Mouse (Mus musculus) gastrocnemius, adult 2 months (tissue): ENCODE results near the gene Wdr72. TPM values are rescaled to one million over a fixed set of nuclear protein-coding genes. Genes with fewer than 3 reads are reported as not detected.

Experiments used
- DNase-seq: peaks from one replicate; pipeline ENCODE4 v3.0.0; 2022
- H3K27ac ChIP-seq: fragments of 200-600 bp; 2 replicates; pipeline ENCODE4 v1.8.1; 2022; ENCODE audit warnings: mild to moderate bottlenecking
- H3K4me3 ChIP-seq: fragments of 200-600 bp; 2 replicates; pipeline ENCODE4 v1.8.1; 2022; ENCODE audit warnings: mild to moderate bottlenecking, moderate library complexity
- CTCF ChIP-seq: fragments of 200-600 bp; IDR thresholded peaks from 2 replicates; pipeline ENCODE4 v1.8.1; 2022; ENCODE audit warnings: antibody characterized with exemption, mild to moderate bottlenecking, moderate library complexity
- intact Hi-C: fragments of 180-260 bp; cut with DNase I; formaldehyde crosslinking; loops from one replicate; pipeline ENCODE4 v1.15.1; 2025
- total RNA-seq, 2 experiments: library from RNA; stranded (reverse); gene quantifications; 2 replicates each; pipeline ENCODE4 v1.2.3; 2021

Wdr72 gene
- total RNA-seq, 2 experiments from 2014 or later, result not detected

GRCm38 (mm10) chr9:74258389-74258788, 148.2 kb downstream of the Wdr72 start:
- TF ChIP-seq CTCF, result no peak
- DNase-seq, result no peak
- Histone ChIP-seq H3K4me3 (no peak overlapping the region), H3K27ac (no peak overlapping the region)
- intact Hi-C loops, result no loop called here

- TF ChIP-seq CTCF, result no peak
- intact Hi-C loops, result no loop called here
Measured at GRCm38 (mm10) chr9:74277752-74278385, 167.7 kb downstream of the Wdr72 start.

GRCm38 (mm10) chr9:74282072-74282471, 171.9 kb downstream of the Wdr72 start:
- H3K27ac ChIP-seq, result no peak overlapping the region
- no peak overlapping the region for H3K4me3 ChIP-seq
- TF ChIP-seq CTCF, result no peak
- intact Hi-C loops, result no loop called here
- DNase-seq, result no peak

More at GRCm38 (mm10) chr9:74277752-74278385, 167.7 kb downstream of the Wdr72 start:
- no peak for DNase-seq
- Histone ChIP-seq H3K4me3 (no peak overlapping the region), H3K27ac (no peak overlapping the region)

GRCm38 (mm10) chr9:74286210-74286609, 176.1 kb downstream of the Wdr72 start:
- peak; percentile 8; the same call in 1 of the 2 replicates for TF ChIP-seq CTCF
- intact Hi-C loops, result no loop called here

GRCm38 (mm10) chr9:74294479-74294878, 184.3 kb downstream of the Wdr72 start:
- H3K27ac ChIP-seq, result no peak overlapping the region
- no peak for TF ChIP-seq CTCF
- DNase-seq, result no peak
- intact Hi-C loops, result no loop called here
- no peak overlapping the region for H3K4me3 ChIP-seq

More at GRCm38 (mm10) chr9:74286210-74286609, 176.1 kb downstream of the Wdr72 start:
- Histone ChIP-seq H3K27ac (no peak overlapping the region), H3K4me3 (no peak overlapping the region)
- DNase-seq, result no peak

GRCm38 (mm10) chr9:74318771-74319170, 208.6 kb downstream of the Wdr72 start:
- DNase-seq, result no peak
- no peak for TF ChIP-seq CTCF
- Histone ChIP-seq H3K27ac (no peak overlapping the region), H3K4me3 (no peak overlapping the region)
- intact Hi-C loops, result no loop called here

GRCm38 (mm10) chr9:74324089-74324924, 214.2 kb downstream of the Wdr72 start:
- H3K4me3 ChIP-seq, result no peak overlapping the region
- no peak for DNase-seq
- intact Hi-C loops, result no loop called here
- no peak for TF ChIP-seq CTCF
- no peak overlapping the region for H3K27ac ChIP-seq

- intact Hi-C loops, result no loop called here
- DNase-seq, result no peak
- Histone ChIP-seq H3K27ac (no peak overlapping the region), H3K4me3 (no peak overlapping the region)
- no peak for TF ChIP-seq CTCF
Measured at GRCm38 (mm10) chr9:74324925-74325295, 214.8 kb downstream of the Wdr72 start.

- H3K27ac ChIP-seq, result no peak overlapping the region
- TF ChIP-seq CTCF, result no peak
- intact Hi-C loops, result no loop called here
- no peak overlapping the region for H3K4me3 ChIP-seq
- no peak for DNase-seq
Measured at GRCm38 (mm10) chr9:74325981-74326380, 215.8 kb downstream of the Wdr72 start.

GRCm38 (mm10) chr9:74328821-74329220, 218.7 kb downstream of the Wdr72 start:
- intact Hi-C loops, result no loop called here
- no peak for DNase-seq
- Histone ChIP-seq H3K27ac (no peak overlapping the region), H3K4me3 (no peak overlapping the region)
- no peak for TF ChIP-seq CTCF

GRCm38 (mm10) chr9:74330706-74331495, 220.7 kb downstream of the Wdr72 start:
- no peak for DNase-seq
- no peak for TF ChIP-seq CTCF
- no peak overlapping the region for H3K27ac ChIP-seq
- H3K4me3 ChIP-seq, result no peak overlapping the region
- intact Hi-C loops, result no loop called here

GRCm38 (mm10) chr9:74332321-74332720, 222.2 kb downstream of the Wdr72 start:
- H3K27ac ChIP-seq, result no peak overlapping the region
- H3K4me3 ChIP-seq, result no peak overlapping the region
- TF ChIP-seq CTCF, result no peak
- DNase-seq, result no peak
- intact Hi-C loops, result no loop called here

Other genes with a start within 250 kb of the Wdr72 start
- under 1 TPM; 0.05 to 0.25 TPM for gene Unc13c, start 141.4 kb upstream of the Wdr72 start, total RNA-seq